Mouse (Mus musculus) regulatory T cell (primary cell): ENCODE data around the gene Gm21887.
"Not testable (repeated sequence)": the region's sequence is repeated elsewhere in the genome, so short reads cannot be mapped to it uniquely, and the experiment has no call there.

Source experiments
- in situ Hi-C: fragments of 300-600 bp; cut with MboI, MseI; formaldehyde crosslinking; loops from one replicate; pipeline ENCODE4 v1.15.1; 2025; ENCODE audit warnings: high pct_unique_total_duplicates

The Gm21887 gene

DNA sequence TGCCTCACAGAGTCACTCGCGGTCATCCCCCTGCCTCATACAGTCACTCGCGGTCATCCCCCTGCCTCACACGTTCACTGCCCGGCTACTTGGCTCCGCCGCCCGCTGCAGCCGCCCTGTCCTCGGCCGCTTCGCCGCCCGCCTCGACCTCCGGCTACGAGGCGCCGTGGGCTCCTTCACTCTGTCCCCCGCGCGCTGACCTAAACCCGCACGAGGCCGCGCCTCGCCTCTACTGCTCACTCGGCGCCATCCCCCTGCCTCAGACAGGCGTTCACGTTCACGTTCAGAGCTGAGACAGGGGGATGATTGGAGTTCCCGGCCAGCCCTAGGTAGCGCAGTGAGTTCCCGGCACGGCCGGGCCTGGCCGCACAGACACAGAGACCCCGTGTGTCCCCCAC, 12.0 kb upstream of the Gm21887 start:
- in situ Hi-C loops, result not testable (repeated sequence)

GRCm38 (mm10) chrX:169997854-169998456, 11.5 kb upstream of the Gm21887 start:
- in situ Hi-C loops, result not testable (repeated sequence)

GRCm38 (mm10) chrX:169998559-169999219, 10.8 kb upstream of the Gm21887 start:
- in situ Hi-C loops, result not testable (repeated sequence)

DNA sequence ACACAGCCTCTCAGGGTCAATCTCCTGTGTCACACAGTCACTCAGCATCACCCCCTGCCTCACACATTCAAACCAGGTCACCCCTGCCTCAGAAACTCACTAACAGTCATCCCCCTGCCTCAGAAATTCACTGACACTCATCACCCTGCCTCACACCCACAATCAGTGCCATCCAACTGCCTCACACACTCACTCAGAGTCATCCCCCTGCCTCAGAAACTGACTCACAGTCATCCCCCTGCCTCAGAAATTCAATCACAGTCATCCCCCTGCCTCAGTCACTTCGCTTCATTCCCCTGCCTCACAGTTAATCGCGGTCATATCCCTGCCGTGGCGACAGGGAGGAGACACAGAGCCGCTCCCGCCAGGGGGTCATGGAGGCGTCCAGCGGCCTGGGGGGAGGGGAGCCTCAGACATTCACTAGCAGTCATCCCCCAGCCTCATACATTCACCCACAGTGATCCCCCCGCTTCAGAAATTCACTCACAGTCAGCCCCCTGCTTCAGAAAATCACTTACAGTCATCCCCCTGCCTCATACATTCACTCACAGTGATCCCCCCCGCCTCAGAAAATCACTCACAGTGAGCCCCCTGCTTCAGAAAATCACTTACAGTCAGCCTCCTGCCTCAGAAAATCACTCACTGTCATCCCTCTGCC, 10.1 kb upstream of the Gm21887 start:
- in situ Hi-C loops, result not testable (repeated sequence)

GRCm38 (mm10) chrX:169999912-170000641, 9.4 kb upstream of the Gm21887 start:
- in situ Hi-C loops, result not testable (repeated sequence)

DNA sequence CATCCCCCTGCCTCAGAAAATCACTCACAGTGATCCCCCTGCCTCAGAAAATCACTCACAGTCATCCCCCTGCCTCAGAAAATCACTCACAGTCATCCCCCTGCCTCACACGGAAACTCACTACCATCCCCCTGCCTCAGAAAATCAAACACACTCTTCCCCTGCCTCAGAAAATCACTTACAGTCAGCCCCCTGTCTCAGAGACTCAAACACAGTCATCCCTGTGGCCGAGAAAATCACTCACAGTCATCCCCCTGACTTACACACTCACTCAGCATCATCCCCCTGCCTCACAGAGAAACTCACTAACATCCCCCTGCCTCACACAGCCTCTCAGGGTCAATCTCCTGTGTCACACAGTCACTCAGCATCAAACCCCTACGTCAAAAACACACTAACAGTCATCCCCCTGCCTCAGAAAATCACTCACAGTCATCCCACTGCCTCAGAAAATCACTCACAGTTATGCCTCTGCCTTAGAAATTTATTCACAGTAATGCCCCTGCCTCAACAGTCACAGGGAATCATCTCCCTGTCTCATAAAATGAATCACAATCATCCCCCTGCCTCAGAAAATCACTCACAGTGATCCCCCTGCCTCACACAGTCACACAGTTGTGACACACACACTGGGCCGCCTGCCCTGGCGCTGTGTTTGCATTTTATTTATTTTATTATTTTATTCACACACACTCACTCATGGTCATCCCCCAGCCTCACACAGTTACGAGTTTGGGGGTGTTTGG, 8.6 kb upstream of the Gm21887 start:
- in situ Hi-C loops, result not testable (repeated sequence)

DNA sequence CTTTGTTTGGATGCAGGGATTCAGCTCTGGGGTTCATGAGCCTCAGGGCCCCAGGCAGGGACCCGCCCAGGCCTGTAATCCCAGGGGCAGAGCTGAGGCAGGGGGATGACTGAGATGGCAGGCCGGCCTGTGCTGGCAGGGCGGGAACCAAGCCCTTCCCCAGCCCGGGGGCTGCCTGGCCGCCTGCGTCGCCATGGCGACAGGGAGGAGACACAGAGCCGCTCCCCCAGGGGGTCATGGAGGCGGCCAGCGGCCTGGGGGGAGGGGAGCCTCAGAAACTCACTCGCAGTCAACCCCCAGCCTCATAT, 8.1 kb upstream of the Gm21887 start:
- in situ Hi-C loops, result not testable (repeated sequence)

GRCm38 (mm10) chrX:170002510-170003197, 6.8 kb upstream of the Gm21887 start:
- in situ Hi-C loops, result not testable (repeated sequence)

DNA sequence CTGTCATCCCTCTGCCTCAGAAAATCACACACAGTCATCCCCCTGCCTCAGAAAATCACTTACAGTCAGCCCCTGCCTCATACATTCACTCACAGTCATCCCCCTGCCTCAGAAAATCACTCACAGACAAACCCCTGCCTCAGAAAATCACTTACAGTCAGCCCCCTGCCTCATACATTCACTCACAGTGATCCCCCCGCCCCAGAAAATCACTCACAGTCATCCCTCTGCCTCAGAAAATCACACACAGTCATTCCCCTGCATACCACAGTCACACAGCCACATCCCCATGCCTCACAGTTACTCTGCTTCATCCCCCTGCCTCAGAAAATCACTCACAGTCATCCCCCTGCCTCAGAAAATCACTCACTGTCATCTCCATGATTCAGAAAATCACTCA, 5.9 kb upstream of the Gm21887 start:
- in situ Hi-C loops, result not testable (repeated sequence)

DNA sequence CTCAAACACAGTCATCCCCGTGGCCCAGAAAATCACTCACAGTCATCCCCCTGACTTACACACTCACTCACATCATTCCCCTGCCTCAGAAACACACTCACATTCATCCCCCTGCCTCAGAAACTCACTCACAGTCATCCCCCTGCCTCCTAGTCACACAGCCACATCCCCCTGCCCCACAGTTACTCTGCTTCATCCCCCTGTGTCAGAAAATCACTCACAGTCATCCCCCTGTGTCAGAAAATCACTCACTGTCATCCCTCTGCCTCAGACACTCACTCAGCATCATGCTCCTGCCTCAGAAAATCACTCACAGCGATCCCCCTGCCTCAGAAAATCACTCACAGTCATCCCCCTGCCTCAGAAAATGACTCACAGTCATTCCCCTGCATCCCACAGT, 5.2 kb upstream of the Gm21887 start:
- in situ Hi-C loops, result not testable (repeated sequence)

- in situ Hi-C loops, result loop anchor here (5.0 kb wide), 1 partner anchor 32 kb away; no protein-coding TSS in a partner anchor
Observed at GRCm38 (mm10) chrX:170004793-170005192, 4.7 kb upstream of the Gm21887 start.

- in situ Hi-C loops, result loop anchor here (5.0 kb wide), 1 partner anchor 33 kb away; no protein-coding TSS in a partner anchor
Observed at GRCm38 (mm10) chrX:170005194-170005593, 4.3 kb upstream of the Gm21887 start.

GRCm38 (mm10) chrX:170005695-170006297, 3.7 kb upstream of the Gm21887 start:
- in situ Hi-C loops, result loop anchor here (5.0 kb wide), 1 partner anchor 33 kb away; no protein-coding TSS in a partner anchor

GRCm38 (mm10) chrX:170006694-170007247, 2.7 kb upstream of the Gm21887 start:
- in situ Hi-C loops, result loop anchor here (5.0 kb wide), 1 partner anchor 34 kb away; no protein-coding TSS in a partner anchor

DNA sequence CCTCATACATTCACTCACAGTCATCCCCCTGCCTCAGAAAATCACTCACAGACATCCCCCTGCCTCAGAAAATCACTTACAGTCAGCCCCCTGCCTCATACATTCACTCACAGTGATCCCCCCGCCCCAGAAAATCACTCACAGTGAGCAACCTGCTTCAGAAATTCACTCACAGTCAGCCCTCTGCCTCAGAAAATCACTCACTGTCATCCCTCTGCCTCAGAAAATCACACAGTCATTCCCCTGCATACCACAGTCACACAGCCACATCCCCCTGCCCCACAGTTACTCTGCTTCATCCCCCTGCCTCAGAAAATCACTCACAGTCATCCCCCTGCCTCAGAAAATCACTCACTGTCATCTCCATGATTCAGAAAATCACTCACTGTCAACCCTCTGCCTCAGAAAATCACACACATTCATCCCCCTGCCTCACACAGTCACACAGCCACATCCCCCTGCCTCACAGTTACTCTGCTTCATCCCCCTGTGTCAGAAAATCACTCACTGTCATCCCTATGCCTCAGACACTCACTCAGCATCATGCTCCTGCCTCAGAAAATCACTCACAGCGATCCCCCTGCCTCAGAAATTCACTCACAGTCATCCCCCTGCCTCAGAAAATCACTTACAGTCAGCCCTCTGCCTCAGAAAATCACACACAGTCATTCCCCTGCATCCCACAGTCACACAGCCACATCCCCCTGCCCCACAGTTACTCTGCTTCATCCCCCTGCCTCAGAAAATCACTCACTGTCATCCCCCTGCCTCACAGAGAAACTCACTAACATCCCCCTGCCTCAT, 1.9 kb upstream of the Gm21887 start:
- in situ Hi-C loops, result loop anchor here (5.0 kb wide), 1 partner anchor 35 kb away; no protein-coding TSS in a partner anchor

- in situ Hi-C loops, result loop anchor here (5.0 kb wide), 1 partner anchor 36 kb away; no protein-coding TSS in a partner anchor
Observed at GRCm38 (mm10) chrX:170008179-170008467, 1.3 kb upstream of the Gm21887 start.

DNA sequence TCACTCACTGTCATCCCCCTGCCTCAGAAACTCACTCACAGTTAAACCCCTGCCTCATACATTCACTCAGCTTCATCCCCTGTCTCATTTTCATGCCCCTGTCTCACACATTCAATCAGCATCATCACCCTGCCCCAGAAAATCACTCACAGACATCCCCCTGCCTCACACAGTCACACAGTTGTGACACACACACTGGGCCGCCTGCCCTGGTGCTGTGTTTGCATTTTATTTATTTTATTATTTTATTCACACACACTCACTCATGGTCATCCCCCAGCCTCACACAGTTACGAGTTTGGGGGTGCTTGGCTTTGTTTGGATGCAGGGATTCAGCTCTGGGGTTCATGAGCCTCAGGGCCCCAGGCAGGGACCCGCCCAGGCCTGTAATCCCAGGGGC, 875 bp upstream of the Gm21887 start:
- in situ Hi-C loops, result loop anchor here (5.0 kb wide), 1 partner anchor 36 kb away; no protein-coding TSS in a partner anchor

DNA sequence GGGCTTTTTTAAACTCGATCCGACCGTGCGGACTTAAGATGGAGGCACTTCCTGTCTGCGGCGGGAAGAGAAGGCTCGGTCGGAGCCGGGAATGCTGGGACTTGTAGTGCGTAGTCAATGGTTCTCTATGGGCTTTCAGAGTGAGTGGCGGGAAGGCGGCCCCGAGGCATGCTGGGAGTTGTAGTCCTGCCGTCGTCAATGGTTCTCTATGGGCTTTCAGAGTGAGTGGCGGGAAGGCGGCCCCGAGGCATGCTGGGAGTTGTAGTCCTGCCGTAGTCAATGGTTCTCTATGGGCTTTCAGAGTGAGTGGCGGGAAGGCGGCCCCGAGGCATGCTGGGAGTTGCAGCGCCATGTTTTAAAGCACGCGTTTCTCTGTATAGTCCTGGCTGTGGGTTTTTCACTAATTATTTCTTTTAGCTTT, 352 bp downstream of the Gm21887 start:
- in situ Hi-C loops, result loop anchor here (5.0 kb wide), 1 partner anchor 38 kb away; no protein-coding TSS in a partner anchor
